Mouse (Mus musculus) gastrocnemius, adult 18-20 months (tissue): Measurements from ENCODE around the gene Slc1a2. TPM values are rescaled to one million over a fixed set of nuclear protein-coding genes. Genes with fewer than 3 reads are reported as not detected.

Experiments
- DNase-seq: peaks from one replicate; pipeline ENCODE4 v3.0.0; 2021; ENCODE audit warnings: low spot score
- total RNA-seq, 2 experiments: library from RNA; stranded (reverse); gene quantifications; 2 replicates each; pipeline ENCODE4 v1.2.3; 2021

Slc1a2 gene
- total RNA-seq, 2 experiments from 2014 or later, result 0.55 TPM; not detected in 1

- DNase-seq, result peak; percentile 12
Observed at GRCm38 (mm10) chr2:102760284-102761072, 102.0 kb downstream of the Slc1a2 start.

- DNase-seq, result no peak
Observed at GRCm38 (mm10) chr2:102763176-102763575, 104.7 kb downstream of the Slc1a2 start.

GRCm38 (mm10) chr2:102763991-102764390 lies 105.5 kb downstream of the Slc1a2 start:
- DNase-seq, result no peak

GRCm38 (mm10) chr2:102764602-102765374 lies 106.3 kb downstream of the Slc1a2 start:
- DNase-seq, result no peak

- DNase-seq, result peak; percentile 46
Observed at GRCm38 (mm10) chr2:102768267-102768666, 109.8 kb downstream of the Slc1a2 start.

GRCm38 (mm10) chr2:102771304-102771703 lies 112.8 kb downstream of the Slc1a2 start:
- no peak for DNase-seq

- DNase-seq, result no peak
Observed at GRCm38 (mm10) chr2:102772276-102772675, 113.8 kb downstream of the Slc1a2 start.

- no peak for DNase-seq
Observed at GRCm38 (mm10) chr2:102774700-102775099, 116.2 kb downstream of the Slc1a2 start.

GRCm38 (mm10) chr2:102775561-102775960 lies 117.1 kb downstream of the Slc1a2 start:
- DNase-seq, result no peak

GRCm38 (mm10) chr2:102778208-102778607 lies 119.7 kb downstream of the Slc1a2 start:
- no peak for DNase-seq

GRCm38 (mm10) chr2:102782751-102783150 lies 124.3 kb downstream of the Slc1a2 start:
- DNase-seq, result no peak

- no peak for DNase-seq
Observed at GRCm38 (mm10) chr2:102785696-102786095, 127.2 kb downstream of the Slc1a2 start.

GRCm38 (mm10) chr2:102791641-102792040 lies 133.2 kb downstream of the Slc1a2 start:
- no peak for DNase-seq

- DNase-seq, result no peak
Observed at GRCm38 (mm10) chr2:102792804-102793203, 134.3 kb downstream of the Slc1a2 start.

- DNase-seq, result no peak
Observed at GRCm38 (mm10) chr2:102795034-102795433, 136.6 kb downstream of the Slc1a2 start.

- no peak for DNase-seq
Observed at GRCm38 (mm10) chr2:102798149-102798548, 139.7 kb downstream of the Slc1a2 start.

- no peak for DNase-seq
Observed at GRCm38 (mm10) chr2:102801899-102802298, 143.4 kb downstream of the Slc1a2 start.

- DNase-seq, result peak; percentile 53
Observed at GRCm38 (mm10) chr2:102804109-102804508, 145.7 kb downstream of the Slc1a2 start.

GRCm38 (mm10) chr2:102805283-102805682 lies 146.8 kb downstream of the Slc1a2 start:
- no peak for DNase-seq

GRCm38 (mm10) chr2:102805761-102806496 lies 147.5 kb downstream of the Slc1a2 start:
- no peak for DNase-seq

GRCm38 (mm10) chr2:102807633-102808032 lies 149.2 kb downstream of the Slc1a2 start:
- no peak for DNase-seq

GRCm38 (mm10) chr2:102809436-102809835 lies 151.0 kb downstream of the Slc1a2 start:
- no peak for DNase-seq
